Mouse (Mus musculus) spleen, postnatal 4 days (tissue): ENCODE results near the gene Hivep3.

Source experiments
- DNase-seq, 2 experiments: peaks; one replicate each; pipeline ENCODE4 v3.0.0; 2022; ENCODE audit warnings: low spot score in 2 of 2

Gene Hivep3

GRCm38 (mm10) chr4:120101186-120101585, 367.6 kb downstream of the Hivep3 start:
- no peak for DNase-seq

- DNase-seq = peak; percentile 54 to 86
These were observed 371.0 kb downstream of the Hivep3 start for GRCm38 (mm10) chr4:120104599-120104998.

- no peak for DNase-seq
These were observed 372.8 kb downstream of the Hivep3 start for GRCm38 (mm10) chr4:120106362-120106761.

GRCm38 (mm10) chr4:120107787-120108186, 374.2 kb downstream of the Hivep3 start:
- DNase-seq = no peak

- no peak for DNase-seq
These were observed 381.9 kb downstream of the Hivep3 start for GRCm38 (mm10) chr4:120115516-120115915.

GRCm38 (mm10) chr4:120116312-120116711, 382.7 kb downstream of the Hivep3 start:
- DNase-seq = no peak

GRCm38 (mm10) chr4:120120276-120120675, 386.7 kb downstream of the Hivep3 start:
- DNase-seq = peak in 1 of 2 experiments; percentile 28

- DNase-seq = no peak
These were observed 391.1 kb downstream of the Hivep3 start for GRCm38 (mm10) chr4:120124656-120125055.

- no peak for DNase-seq
These were observed 392.5 kb downstream of the Hivep3 start for GRCm38 (mm10) chr4:120126047-120126446.

- DNase-seq = no peak
These were observed 393.7 kb downstream of the Hivep3 start for GRCm38 (mm10) chr4:120127333-120127732.

GRCm38 (mm10) chr4:120128033-120128432, 394.4 kb downstream of the Hivep3 start:
- no peak for DNase-seq

- DNase-seq = no peak
These were observed 395.8 kb downstream of the Hivep3 start for GRCm38 (mm10) chr4:120129233-120129885.

GRCm38 (mm10) chr4:120130926-120131325, 397.3 kb downstream of the Hivep3 start:
- no peak for DNase-seq

GRCm38 (mm10) chr4:120131441-120132220, 398.0 kb downstream of the Hivep3 start:
- no peak for DNase-seq

GRCm38 (mm10) chr4:120134223-120134622, 400.6 kb downstream of the Hivep3 start:
- DNase-seq = no peak

GRCm38 (mm10) chr4:120141810-120142209, 408.2 kb downstream of the Hivep3 start:
- DNase-seq = no peak

GRCm38 (mm10) chr4:120142905-120143304, 409.3 kb downstream of the Hivep3 start:
- no peak for DNase-seq

- no peak for DNase-seq
These were observed 410.8 kb downstream of the Hivep3 start for GRCm38 (mm10) chr4:120144343-120144742.

- DNase-seq = no peak
These were observed 412.3 kb downstream of the Hivep3 start for GRCm38 (mm10) chr4:120145931-120146330.

GRCm38 (mm10) chr4:120148291-120149141, 414.9 kb downstream of the Hivep3 start:
- DNase-seq = no peak

- no peak for DNase-seq
These were observed 415.5 kb downstream of the Hivep3 start for GRCm38 (mm10) chr4:120149142-120149524.

- DNase-seq = no peak
These were observed 416.8 kb downstream of the Hivep3 start for GRCm38 (mm10) chr4:120150345-120150920.
